Mouse (Mus musculus) cerebellum, postnatal 10 days (tissue): ENCODE results near the gene Ints14.
"Not testable (repeated sequence)": the region's sequence is repeated elsewhere in the genome, so short reads cannot be mapped to it uniquely, and the experiment has no call there.

Experiments
- DNase-seq, 2 experiments: peaks; one replicate each; pipeline ENCODE4 v3.0.0; 2021; ENCODE audit warnings: mixed read lengths in 2 of 2

Ints14 gene

DNA sequence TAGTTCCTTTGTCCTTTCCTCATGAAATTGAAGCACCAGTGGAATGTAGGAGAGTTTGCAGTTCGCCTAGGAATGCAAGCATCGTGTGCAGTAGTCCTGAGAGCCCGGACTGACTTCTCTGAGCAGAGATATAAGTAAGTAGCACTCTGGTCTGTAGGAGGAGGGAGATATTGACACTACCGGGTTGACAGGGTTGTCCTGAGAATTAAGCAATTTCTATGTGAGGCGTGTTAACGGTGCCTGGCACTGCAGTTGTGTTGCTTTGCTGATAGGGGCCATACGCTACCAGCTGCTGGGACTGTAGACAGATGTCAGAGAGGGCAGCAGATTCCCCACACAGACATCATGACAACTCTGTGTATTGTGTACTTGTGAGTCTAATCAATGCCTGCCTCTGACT, 7.5 kb upstream of the Ints14 start:
- DNase-seq = no peak

DNA sequence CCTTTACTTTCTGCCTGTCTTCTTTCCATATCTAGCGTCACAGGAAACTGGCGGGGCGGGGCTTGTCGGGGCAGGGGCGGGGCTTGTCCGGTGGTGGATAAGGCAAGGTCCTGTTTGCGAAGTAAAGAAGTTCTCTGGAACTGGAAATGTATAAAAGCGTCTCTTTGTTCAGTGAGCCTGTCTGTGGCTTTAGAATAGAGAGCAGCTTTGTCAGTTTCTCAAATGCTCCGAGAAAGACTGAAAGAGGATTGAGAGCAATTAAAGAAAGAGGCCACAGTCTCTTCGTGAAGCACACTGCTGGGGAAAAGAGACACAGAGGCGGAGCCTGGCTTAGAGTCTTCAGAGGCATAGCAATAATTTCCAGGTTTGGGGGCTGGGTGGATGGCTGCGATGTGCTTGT, 4.4 kb upstream of the Ints14 start:
- DNase-seq = peak; percentile 31 to 49

DNA sequence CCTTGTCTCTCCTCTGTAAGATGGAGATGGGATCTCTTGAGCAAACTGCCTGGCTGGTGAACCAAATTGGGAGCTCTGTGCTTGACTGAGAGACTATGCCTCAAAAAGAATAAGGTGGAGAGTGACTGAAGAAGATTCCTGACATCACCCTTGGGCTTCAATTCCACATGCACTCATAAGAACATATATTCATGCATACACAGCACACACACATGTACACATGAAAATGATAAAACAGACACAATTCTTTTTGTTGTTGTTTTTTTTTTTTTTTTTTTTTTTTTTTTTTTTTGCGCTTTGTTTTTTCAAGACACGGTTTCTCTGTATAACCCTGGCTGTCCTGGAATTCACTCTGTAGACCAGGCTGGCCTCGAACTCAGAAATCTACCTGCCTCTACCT, 3.4 kb upstream of the Ints14 start:
- DNase-seq = no peak

DNA sequence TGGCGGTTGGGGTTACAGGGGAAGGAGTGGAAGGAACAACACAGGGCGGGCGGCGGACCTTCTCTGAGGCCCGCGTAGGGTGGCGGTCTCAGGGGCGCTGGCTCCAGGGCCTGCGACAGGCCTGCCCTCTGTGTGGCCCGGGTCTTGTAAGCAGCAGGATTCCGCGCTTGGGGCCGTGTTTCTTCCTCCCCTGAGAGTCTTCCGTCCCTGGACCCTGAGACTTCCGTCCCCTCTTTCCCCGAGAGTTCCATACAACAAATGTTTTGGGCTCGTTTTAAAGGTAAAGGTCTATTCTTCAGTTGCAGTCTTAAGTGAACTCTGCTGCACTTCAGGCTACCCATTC, 244 bp downstream of the Ints14 start:
- DNase-seq = no peak

DNA sequence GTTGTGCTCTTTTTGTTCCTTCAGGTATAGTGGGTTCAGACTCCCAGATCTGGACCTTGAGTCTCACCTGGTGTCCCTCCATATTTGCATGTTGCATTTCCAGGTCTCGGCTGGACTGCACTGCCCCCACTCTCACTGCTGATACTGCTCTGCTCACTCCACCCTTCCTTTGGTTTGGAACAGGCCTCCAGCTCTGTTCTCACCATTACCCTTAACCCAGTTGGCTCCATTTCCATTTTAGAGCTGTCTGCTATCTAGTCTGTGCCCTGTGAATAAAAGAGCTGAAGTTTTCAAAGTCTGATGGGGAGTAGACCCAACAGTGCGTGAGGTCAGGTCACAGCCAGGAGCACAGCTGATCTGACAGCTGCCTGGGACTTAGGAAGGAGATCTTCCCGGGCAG, 19.8 kb downstream of the Ints14 start:
- DNase-seq = no peak

DNA sequence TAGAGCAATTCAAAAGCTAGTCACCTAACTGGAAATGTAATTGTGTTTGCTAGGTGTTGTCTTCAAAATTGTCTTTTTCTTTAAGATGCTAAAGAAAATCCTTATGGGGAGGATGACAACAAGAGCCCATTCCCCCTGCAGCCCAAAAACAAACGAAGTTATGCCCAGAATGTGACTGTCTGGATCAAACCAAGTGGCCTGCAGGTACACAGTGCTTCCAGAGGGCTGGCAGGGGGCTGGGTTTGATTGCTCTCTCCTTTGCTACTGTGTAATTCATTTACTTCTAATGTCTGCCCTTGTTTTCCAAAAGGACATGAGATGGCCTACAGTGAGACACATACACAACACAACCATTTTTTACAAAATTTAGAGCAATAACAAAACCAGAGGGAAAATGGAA, 21.2 kb downstream of the Ints14 start:
- DNase-seq = no peak

DNA sequence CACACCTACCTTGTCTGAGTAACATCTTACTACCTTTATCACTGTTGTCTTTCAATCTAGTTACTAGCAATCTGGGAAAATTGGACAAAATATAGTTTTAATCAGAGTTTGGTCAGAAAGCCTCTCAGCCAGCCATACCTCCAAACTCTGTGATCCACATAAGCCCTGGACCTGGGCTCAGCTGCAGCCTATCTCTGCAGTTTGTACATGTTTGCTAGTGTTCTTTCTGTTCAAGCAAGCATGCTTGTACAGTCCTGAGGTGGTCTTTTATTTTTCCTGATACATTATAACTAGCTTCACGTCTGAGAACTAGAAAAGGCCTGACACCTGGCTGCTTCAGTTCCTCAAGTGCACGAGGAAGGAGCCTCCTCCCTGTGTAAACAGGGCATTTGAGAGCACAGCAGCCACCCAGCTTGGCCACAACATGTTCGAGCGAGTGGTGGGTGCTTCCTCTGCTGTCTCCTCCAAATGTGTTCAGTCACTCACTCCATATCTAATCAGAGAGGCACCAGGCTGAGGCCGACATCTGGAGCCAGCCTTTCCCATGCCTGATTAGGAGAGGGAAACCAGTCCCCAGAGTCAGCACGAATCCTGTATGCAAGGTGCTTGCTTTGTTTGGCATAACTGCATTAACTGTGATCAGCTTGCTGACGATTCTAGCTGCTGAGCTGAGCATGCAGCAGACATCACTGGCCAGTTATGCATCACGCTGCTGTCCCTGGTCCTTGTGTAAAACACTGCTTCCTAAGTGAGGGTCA, 24.5 kb downstream of the Ints14 start:
- DNase-seq = no peak

DNA sequence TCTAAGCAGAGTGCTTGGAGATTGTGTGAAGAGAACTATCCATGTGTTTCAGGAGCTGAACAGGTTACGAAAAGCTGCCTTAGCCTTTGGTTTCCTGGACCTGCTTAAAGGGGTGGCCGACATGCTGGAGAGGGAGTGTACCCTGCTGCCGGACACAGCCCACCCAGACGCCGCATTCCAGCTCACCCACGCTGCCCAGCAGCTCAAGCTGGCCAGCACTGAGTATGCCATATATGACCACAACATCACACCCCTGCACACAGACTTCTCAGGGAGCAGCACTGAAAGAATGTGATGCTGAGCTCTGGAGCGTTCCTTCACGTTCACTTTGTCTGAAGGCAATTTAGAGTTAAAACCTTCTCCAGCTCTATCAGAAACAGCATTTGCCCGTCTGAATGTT, 25.1 kb downstream of the Ints14 start:
- no peak for DNase-seq

DNA sequence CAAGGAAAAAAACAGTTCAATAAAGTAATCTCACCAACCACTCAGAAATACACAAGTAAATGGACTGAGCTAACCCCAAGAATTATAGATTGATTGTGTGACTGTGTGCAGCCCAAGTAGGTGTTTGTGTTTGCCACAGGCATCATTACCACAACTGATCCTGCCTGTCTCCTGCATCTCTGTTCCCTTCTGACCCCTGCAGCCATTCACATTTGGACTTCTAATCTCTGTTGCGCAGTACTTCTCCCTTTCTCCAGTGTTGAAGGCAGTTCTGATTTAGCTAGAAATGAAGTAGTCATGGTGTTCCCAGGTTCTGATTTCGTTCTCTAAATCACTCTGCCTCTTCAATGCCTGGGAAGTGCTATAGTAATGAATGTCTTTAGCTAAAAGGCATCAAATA, 26.9 kb downstream of the Ints14 start:
- no peak for DNase-seq

DNA sequence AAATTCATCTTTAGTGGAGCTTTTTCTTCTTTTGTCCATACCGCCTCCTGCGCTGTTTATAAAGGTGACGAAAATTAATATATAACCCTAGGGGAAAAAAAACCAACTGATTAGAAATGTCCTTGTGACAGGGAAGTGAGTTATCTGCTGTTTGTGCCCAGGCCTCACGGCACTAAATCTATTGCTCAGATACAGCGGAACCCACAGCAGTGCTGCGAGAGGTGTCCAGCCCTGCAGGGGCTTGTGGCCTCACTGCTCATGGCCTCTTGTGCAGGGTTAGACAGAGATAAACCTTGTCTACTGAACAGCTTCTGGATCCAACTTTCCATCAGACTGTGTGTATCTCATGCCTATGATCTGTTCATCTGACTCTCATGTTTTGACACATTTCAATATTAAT, 27.7 kb downstream of the Ints14 start:
- no peak for DNase-seq

DNA sequence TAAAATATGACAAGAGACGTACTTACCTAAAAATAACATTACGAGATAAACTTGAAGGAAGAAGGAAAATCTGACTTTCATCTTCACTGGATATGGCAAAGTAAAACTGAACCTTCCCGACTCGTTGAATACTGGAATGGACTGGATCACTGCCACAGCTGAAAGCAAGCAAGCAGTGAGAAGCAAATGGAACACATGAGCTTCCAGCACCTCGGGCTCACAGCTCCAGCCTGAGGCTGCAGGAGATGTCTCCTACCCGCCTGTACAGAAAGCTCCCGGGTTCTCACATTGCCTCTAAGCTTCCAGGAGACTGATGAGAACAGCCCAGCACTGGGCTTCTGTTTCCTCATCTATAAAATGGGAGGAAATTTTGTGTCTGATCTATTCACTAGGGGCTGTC, 29.6 kb downstream of the Ints14 start:
- no peak for DNase-seq

DNA sequence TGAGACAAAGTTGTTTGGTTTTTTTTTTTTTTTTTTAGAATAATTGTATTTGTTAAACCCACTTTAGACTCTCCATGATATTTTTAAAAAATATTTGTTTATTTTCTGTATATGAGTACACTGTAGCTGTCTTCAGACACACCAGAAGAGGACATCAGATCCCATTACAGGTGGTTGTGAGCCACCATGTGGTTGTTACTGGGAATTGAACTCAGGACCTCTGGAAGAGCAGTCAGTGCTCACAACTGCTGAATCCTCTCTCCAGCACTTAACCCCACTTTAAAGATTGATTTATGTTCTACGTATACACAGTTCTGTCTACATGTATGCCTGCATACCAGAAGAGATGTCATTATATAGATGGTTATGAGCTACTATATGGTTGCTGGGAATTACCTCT, 34.8 kb downstream of the Ints14 start:
- DNase-seq = not testable (repeated sequence)

DNA sequence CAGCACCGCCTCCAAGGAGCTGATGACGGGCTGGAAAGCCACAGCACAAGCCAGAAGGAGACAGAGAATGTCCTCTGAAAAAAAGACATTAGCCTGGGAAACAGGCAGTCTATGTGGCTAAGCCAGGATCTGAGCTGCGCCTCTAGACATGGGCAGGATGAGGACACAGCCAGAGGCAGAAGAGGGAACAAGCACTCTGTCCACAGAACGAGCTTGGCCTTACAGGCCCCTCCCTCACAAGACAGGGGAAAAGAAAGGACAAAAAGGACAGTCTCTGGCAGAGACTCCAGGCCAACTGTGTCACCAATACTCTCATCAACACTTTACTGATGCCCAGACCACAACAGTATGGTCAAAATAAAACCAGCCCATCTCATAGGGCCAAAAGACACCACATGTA, 40.8 kb downstream of the Ints14 start:
- no peak for DNase-seq

DNA sequence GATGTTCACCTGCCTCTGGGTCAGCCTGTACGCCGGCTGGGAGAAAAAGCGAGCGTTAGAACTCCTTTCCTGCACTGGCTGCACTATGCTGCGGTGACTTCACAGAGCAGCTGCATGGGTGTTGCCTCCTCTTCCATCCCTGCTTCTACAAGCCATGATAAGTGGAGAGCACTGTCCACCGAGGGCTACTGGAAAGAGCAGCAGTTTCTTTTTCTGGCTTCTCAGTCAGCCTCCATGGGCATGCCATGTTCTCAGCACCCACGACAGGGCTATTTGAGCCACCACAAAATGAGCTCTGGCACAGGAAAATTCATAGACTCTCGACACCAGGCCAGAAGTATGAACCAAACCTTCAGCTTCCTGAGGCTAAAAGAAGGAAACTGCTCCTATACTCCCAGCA, 45.0 kb downstream of the Ints14 start:
- no peak for DNase-seq

DNA sequence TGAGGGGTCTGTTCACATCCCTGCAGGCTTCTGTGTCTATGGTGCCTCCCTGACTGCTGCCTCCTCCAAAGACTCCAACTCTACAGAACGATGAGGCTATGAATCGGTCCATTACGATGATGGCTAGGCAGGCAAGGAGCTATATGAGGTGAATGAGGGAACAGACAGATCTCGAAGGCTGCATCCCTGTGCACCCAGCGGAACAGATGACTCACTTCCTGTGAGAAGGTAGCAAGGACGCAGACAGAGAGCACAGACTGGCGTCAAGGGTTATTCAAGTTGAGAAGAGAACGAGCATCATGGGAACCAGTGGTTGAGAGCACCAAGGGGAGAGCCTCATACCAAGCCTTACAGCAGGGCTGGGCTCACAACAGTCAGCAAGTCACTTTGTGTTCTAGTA, 49.9 kb downstream of the Ints14 start:
- DNase-seq = no peak

DNA sequence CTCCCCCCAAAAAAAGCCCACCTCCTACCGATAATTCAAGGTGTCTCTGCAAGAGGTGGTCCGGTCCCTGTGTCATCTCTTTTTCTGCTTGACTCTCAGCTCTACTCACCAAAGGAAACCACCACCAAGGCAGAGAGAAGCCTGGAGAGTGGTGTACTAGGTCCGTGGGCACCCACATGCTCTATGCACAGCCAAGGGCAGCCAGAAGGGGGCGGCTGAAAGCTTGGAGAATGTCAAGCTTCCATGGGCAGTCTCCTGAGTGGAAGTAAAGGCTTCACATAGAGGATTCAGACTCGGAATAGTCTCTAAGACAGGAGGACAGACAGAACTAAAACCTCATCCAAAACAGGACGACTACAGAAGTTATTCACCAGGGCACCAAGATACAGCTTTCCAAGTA, 50.6 kb downstream of the Ints14 start:
- peak; percentile 52 to 61 for DNase-seq

DNA sequence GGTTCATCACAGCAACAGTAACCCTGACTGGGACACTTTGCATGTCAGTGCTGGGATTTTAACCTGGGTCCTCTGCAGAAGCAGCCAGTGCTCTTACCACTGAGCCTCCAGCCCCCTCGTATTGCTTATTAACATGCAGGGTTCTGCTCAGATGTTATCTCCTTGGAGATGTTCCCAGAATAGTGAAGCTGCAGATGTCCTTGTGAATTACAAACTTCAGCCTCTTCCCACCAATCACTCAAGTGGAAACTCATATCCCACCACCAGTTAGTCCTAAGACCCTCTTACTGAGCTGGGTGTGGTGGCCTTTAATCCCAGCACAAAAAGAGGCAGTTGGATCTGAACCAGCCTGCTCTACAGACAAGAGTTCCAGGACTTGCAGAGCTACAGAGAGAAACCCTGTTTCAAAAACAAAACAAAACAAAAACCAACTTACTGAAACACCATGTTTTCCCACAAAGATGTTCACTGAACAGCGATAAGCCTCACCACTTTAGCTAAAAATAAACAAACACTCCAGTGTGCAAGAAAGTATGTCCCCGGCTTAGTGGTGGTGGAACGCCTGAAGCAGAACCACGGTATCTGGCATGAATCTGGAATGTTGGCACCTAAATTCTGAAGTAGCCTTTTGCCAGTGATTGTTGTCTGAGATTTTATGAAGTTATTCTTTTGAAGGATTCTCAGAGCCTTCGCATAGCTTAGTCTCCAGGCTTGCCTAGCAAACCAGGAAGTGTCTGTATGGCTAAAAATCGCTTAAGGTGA, 54.9 kb downstream of the Ints14 start:
- no peak for DNase-seq

DNA sequence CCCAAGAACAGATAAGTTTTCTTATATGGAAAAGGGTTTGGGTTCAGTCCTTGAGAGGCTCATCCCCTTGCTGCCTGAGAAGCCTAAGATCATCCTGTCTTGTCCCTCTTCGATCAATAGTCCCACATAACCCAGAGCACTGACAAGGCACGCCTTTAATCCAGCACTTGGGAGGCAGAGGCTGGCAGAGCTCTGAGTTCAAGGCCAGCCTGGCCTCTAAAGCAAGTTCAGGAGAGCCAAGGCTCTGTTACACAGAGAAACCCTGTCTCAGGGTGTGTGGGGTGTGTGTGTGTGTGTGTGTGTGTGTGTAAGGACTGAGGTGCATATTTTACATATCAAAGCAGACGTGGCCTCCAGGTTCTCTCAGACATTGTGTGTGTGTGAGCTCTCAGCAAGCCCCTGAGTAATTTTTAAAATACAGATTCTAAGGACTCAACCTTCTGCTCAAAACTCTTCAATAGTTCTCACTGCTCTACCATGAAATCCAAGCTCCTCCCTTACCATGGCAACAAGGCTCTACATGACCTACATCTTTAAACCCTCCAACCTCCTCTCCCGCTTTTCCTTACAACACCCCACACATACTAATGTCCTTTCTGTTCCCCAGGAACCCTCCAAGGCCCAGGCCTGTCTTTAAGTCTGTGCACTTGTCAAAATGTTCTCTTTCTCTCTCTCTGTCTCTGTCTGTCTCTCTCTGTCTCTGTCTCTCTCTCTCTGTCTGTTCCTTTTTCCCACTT, 55.7 kb downstream of the Ints14 start:
- DNase-seq = no peak

DNA sequence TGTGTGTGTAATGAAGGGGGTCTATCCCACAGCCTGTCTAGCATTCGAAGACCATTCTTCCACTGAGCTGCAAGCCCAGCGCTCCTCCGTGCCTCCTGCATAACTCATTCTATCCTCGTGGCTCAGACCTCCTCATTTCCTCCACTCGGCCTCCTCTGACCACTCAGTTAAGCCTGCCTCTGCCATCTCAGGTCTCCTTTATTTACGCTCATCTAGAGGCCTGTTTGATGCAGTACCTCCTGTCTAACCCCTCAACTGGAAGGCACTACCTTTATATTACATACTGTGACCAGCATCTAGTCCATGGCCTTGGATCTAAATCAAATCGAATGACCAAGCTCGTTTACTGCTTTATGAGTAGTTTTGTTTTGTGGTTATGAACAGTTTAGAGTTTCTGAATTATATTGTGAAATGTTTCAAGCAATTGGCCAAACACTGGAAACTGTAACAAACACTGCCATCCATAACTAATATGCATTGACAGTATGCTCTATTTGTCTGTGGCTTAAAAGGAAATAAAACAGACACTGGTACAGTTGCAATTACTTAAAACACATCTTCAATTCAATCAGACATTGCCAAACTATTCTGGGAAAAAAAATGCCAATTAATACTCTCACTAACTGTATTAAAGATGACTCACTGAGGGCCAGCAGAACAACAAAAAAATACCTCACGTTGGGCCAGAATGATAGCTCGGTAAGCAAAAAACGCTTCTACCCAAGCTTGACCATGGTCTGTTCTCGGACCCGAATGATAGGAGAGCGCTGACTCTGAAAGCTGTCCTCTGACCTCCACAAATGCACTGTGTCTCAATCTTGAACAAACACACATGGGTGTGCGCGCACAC, 56.5 kb downstream of the Ints14 start:
- DNase-seq = no peak

DNA sequence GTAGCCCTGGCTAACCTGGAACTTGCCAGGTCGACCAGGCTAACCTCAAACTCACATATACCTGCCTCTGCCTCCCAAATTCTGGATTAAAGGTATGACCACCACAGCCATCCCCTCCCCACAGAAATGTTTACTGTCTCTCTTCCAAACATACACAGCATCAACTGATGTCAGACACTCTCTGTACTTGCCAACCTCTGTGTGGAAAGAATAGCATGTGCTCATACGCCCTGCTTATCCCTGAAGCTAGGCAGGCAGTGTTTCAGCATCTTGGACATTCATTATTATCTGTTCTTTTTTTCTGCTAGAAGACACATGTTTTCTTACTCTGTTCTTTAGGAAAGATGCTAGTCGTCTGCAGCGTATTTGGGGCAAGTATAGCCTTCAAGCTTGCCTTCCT, 57.2 kb downstream of the Ints14 start:
- no peak for DNase-seq

DNA sequence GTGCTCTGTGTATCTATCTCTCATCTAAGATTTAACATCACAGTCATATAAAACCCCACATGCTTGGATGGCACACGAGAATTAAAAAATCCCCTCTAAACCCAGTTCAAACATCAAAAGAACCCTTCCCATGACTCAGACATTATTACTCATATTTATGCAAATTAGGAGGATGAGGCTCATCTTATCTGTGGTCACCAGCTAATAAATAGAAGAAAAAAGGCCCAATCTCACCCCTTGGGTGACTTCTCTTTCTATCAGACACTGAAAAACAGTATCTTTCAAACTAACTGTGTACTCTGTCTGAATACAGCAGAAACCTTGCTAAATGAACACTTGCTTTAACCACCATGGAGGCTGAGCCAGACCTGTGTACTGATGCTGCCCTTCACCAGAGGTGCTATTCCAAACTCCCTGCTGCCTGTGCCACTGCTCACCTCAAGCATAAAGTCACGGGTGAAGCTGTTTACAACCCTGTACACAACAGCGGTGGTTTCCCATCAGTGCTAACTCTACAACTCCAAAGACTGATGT, 58.0 kb downstream of the Ints14 start:
- no peak for DNase-seq

DNA sequence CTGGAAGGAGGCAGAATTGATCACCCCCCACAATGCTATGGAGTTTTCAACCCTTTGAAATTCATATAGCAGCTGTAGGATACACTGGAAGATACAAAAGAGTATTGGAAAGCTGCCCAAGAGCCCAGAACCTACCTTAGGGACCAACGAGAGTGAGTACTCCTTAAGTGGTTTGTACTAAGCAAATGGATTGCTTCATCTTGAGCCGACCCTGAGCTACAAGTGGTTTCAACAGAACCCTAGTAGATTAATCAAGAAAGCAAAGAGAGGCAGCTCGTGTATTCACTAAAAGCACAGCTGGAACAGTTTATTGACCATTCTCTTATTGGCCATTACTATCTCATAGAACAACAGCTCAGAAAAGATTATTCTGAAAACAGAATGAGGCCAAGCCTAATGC, 58.4 kb downstream of the Ints14 start:
- no peak for DNase-seq

DNA sequence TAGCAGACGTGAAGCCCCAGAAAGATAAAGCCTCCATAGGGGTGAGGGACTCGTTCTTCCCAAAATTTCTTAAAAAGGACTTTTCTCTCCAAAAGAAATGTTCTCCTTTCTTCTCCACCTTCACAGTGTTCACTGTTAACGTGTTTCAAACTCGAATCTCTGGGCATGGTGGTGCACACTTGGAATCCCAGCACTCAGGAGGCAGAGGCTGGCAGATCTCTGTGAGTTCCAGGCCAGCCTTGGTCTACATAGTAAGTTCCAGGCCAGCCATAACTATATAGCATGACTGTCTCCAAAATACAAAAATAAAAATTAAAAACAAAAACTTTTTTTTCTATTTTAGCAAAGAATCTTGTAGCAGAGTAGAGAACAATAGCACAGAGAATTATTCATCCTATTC, 59.4 kb downstream of the Ints14 start:
- no peak for DNase-seq
